Mouse (Mus musculus) hindbrain, embryonic 11.5 days (tissue): ENCODE results near the gene Ina. TPM values are rescaled to one million over a fixed set of nuclear protein-coding genes. Genes with fewer than 3 reads are reported as not detected.

Experiments
- polyA plus RNA-seq: library from polyadenylated mRNA; unstranded; fragments of >200 nt; fragmentation: Nextera tagmentation; extraction: Ambion mirVana; gene quantifications from 2 replicates; pipeline ENCODE4 v1.2.1, GENCODE M21; 2014

The Ina gene
- polyA plus RNA-seq, 1 experiment from 2014 or later: 266 TPM

Other genes starting within 250 kb of the Ina start
- gene Nt5c2, start 455 bp downstream of the Ina start, polyA plus RNA-seq: 81.5 and 90.6 TPM in 2 replicates
- 31.6 and 32.2 TPM in 2 replicates for gene Pcgf6, start 36.2 kb downstream of the Ina start, polyA plus RNA-seq
- gene Taf5, start 53.0 kb downstream of the Ina start, polyA plus RNA-seq: 10.8 and 11.8 TPM in 2 replicates
- 1,062 and 1,136 TPM in 2 replicates for gene Usmg5, start 75.9 kb downstream of the Ina start, polyA plus RNA-seq
- 8.1 and 9.4 TPM in 2 replicates for gene Pdcd11, start 76.1 kb downstream of the Ina start, polyA plus RNA-seq
- 0.42 and 0.78 TPM in 2 replicates for gene Calhm2, start 123.6 kb downstream of the Ina start, polyA plus RNA-seq
- not detected in 2 replicates for gene Calhm1, start 129.6 kb downstream of the Ina start, polyA plus RNA-seq
- not detected in 2 replicates for gene Calhm3, start 143.1 kb downstream of the Ina start, polyA plus RNA-seq
- gene Neurl1a, start 164.1 kb downstream of the Ina start, polyA plus RNA-seq: 2.9 and 3.4 TPM in 2 replicates